Mouse (Mus musculus) MEL (cell line): ENCODE data around the gene Arl15. TPM values are rescaled to one million over a fixed set of nuclear protein-coding genes. Genes with fewer than 3 reads are reported as not detected.

Source experiments
- DNase-seq: peaks from one replicate; pipeline ENCODE4 v3.0.0; 2011; ENCODE audit warnings: low read depth, low spot score
- H3K27ac ChIP-seq: 2 replicates; pipeline ENCODE4 v1.5.1; 2012; ENCODE audit warnings: low read depth, mild to moderate bottlenecking, control low read depth, low read length, moderate library complexity; ENCODE audit not compliant: control insufficient read depth
- H3K27me3 ChIP-seq, 2 experiments: fragments of 150-350 bp in 1 of 2; sonication (generic) in 1 of 2; 2 replicates each; pipeline ENCODE4 v1.6.1; 2012; ENCODE audit warnings: low read length in 2 of 2, mild to moderate bottlenecking in 2 of 2, improper control_type of control experiment in 1 of 2, moderate library complexity in 1 of 2; ENCODE audit not compliant: insufficient read depth in 2 of 2, control insufficient read depth in 1 of 2
- H3K36me3 ChIP-seq, 2 experiments: 2 replicates each; pipeline ENCODE4 v1.6.1; 2012 to 2014; ENCODE audit warnings: low read length in 2 of 2, improper control_type of control experiment in 1 of 2, inconsistent platforms in 1 of 2, mild to moderate bottlenecking in 1 of 2; ENCODE audit not compliant: insufficient read depth in 2 of 2, control insufficient read depth in 1 of 2
- H3K4me1 ChIP-seq, 2 experiments: fragments of 150-350 bp in 1 of 2; sonication (generic) in 1 of 2; 2 replicates each; pipeline ENCODE4 v1.6.1; 2012; ENCODE audit warnings: low read length in 2 of 2, improper control_type of control experiment in 1 of 2, mild to moderate bottlenecking in 1 of 2; ENCODE audit not compliant: insufficient read depth in 2 of 2, control insufficient read depth in 1 of 2
- H3K4me3 ChIP-seq, 2 experiments: fragments of 150-350 bp in 1 of 2; sonication (generic) in 1 of 2; 2 replicates each; pipeline ENCODE4 v1.5.1; 2012; ENCODE audit warnings: low read depth in 2 of 2, low read length in 2 of 2, mild to moderate bottlenecking in 2 of 2, moderate library complexity in 2 of 2, control low read depth in 1 of 2, improper control_type of control experiment in 1 of 2; ENCODE audit not compliant: control insufficient read depth in 1 of 2, insufficient read depth in 1 of 2
- H3K79me2 ChIP-seq: 2 replicates; pipeline ENCODE4 v1.6.1; 2012; ENCODE audit warnings: mild to moderate bottlenecking, low read length, moderate library complexity; ENCODE audit not compliant: control insufficient read depth, poor library complexity, insufficient read depth
- H3K9ac ChIP-seq: 2 replicates; pipeline ENCODE4 v1.6.1; 2012; ENCODE audit warnings: low read depth, mild to moderate bottlenecking, control low read depth, low read length, moderate library complexity; ENCODE audit not compliant: control insufficient read depth, poor library complexity, severe bottlenecking
- H3K9me3 ChIP-seq: fragments of 150-350 bp; sonication (generic); replicated peaks from 2 replicates; pipeline ENCODE4 v1.6.1; 2012; ENCODE audit warnings: mild to moderate bottlenecking, low read length, improper control_type of control experiment, moderate library complexity; ENCODE audit not compliant: insufficient read depth
- CHD1 ChIP-seq: IDR thresholded peaks from 2 replicates; pipeline ENCODE4 v1.6.1; 2012; ENCODE audit warnings: low read depth, mild to moderate bottlenecking, inconsistent platforms, low read length, improper control_type of control experiment
- CHD2 ChIP-seq: IDR thresholded peaks from 2 replicates; pipeline ENCODE4 v1.6.1; 2011; ENCODE audit warnings: low read length, improper control_type of control experiment
- E2F4 ChIP-seq: IDR thresholded peaks from 2 replicates; pipeline ENCODE4 v1.6.1; 2011; ENCODE audit warnings: low read depth, low read length, improper control_type of control experiment, borderline replicate concordance
- EP300 ChIP-seq, 2 experiments: IDR thresholded peaks; 2 replicates each; pipeline ENCODE4 v1.6.1; 2011; ENCODE audit warnings: improper control_type of control experiment in 2 of 2, low read length in 2 of 2, low read depth in 1 of 2, mild to moderate bottlenecking in 1 of 2
- ETS1 ChIP-seq: IDR thresholded peaks from 2 replicates; pipeline ENCODE4 v1.6.1; 2012; ENCODE audit warnings: low read depth, mild to moderate bottlenecking, inconsistent platforms, low read length, improper control_type of control experiment, moderate library complexity
- GABPA ChIP-seq: IDR thresholded peaks from 2 replicates; pipeline ENCODE4 v1.6.1; 2012; ENCODE audit warnings: low read depth, mild to moderate bottlenecking, inconsistent platforms, low read length, improper control_type of control experiment, moderate library complexity
- KAT2A ChIP-seq: conservative IDR thresholded peaks from 2 replicates; pipeline ENCODE4 v1.6.1; 2012; ENCODE audit warnings: low read depth, low read length, improper control_type of control experiment, inconsistent platforms
- MAFK ChIP-seq: IDR thresholded peaks from 2 replicates; pipeline ENCODE4 v1.6.1; 2011; ENCODE audit warnings: low read depth, mild to moderate bottlenecking, low read length, improper control_type of control experiment, borderline replicate concordance
- POLR2A ChIP-seq, 2 experiments: IDR thresholded peaks; 2 replicates each; pipeline ENCODE4 v1.6.1; 2011 to 2012; ENCODE audit warnings: low read length in 2 of 2, mild to moderate bottlenecking in 2 of 2, control low read depth in 1 of 2, improper control_type of control experiment in 1 of 2, low read depth in 1 of 2, moderate library complexity in 1 of 2; ENCODE audit not compliant: control insufficient read depth in 1 of 2, insufficient read depth in 1 of 2, poor library complexity in 1 of 2
- RAD21 ChIP-seq: IDR thresholded peaks from 2 replicates; pipeline ENCODE4 v1.6.1; 2011; ENCODE audit warnings: mild to moderate bottlenecking, low read depth, low read length, improper control_type of control experiment
- TAL1 ChIP-seq: IDR thresholded peaks from 2 replicates; pipeline ENCODE4 v1.6.1; 2012; ENCODE audit warnings: mild to moderate bottlenecking, inconsistent platforms, low read length, moderate library complexity, mixed read lengths
- TBP ChIP-seq: IDR thresholded peaks from 2 replicates; pipeline ENCODE4 v1.8.0; 2011; ENCODE audit warnings: low read depth, low read length, improper control_type of control experiment
- TCF12 ChIP-seq: IDR thresholded peaks from 2 replicates; pipeline ENCODE4 v1.6.1; 2014; ENCODE audit warnings: low read depth, mild to moderate bottlenecking, inconsistent platforms, low read length, improper control_type of control experiment, moderate library complexity
- USF2 ChIP-seq, 2 experiments: IDR thresholded peaks; 2 replicates each; pipeline ENCODE4 v1.6.1; 2011 to 2012; ENCODE audit warnings: improper control_type of control experiment in 2 of 2, low read length in 2 of 2, borderline replicate concordance in 1 of 2, inconsistent platforms in 1 of 2, low read depth in 1 of 2, mild to moderate bottlenecking in 1 of 2; ENCODE audit not compliant: insufficient read depth in 1 of 2
- ZKSCAN1 ChIP-seq: IDR thresholded peaks from 2 replicates; pipeline ENCODE4 v1.6.1; 2012; ENCODE audit warnings: low read depth, mild to moderate bottlenecking, inconsistent platforms, low read length, improper control_type of control experiment, moderate library complexity
- ZMIZ1 ChIP-seq: IDR thresholded peaks from 2 replicates; pipeline ENCODE4 v1.6.1; 2012; ENCODE audit warnings: low read depth, mild to moderate bottlenecking, inconsistent platforms, low read length, improper control_type of control experiment, moderate library complexity
- polyA plus RNA-seq, 2 experiments: library from polyadenylated mRNA; stranded (reverse) in 1 of 2; unstranded in 1 of 2; fragments of >175 nt in 1 of 2; fragments of >200 nt in 1 of 2; gene quantifications; 2 replicates each; pipeline versions ENCODE4 v1.2.1 to v1.2.4; 2012; ENCODE audit warnings: low replicate concordance in 2 of 2, low read depth in 1 of 2; ENCODE audit not compliant: insufficient read length in 2 of 2, insufficient read depth in 1 of 2, missing spikeins in 1 of 2
- total RNA-seq: library from RNA; depleted of rRNA; stranded (reverse); fragments of 300-350 nt; gene quantifications from 2 replicates; pipeline ENCODE4 v1.2.3, GENCODE M21; 2012

Arl15 gene
- total and polyA plus RNA-seq, 3 experiments = 3.6 to 5.8 TPM; not detected in 1

- DNase-seq = peak; percentile 71
- H3K27ac ChIP-seq = peak overlapping the region; percentile 38
- peaks cover 0 to 29% of the 10 kb centered on the region in 2 experiments; a peak in 2 of 4 replicates for H3K36me3 ChIP-seq
- no peak overlapping the region for H3K4me3 ChIP-seq
- H3K4me1 ChIP-seq = peaks cover 17 to 30% of the 10 kb centered on the region in 2 experiments
- no peak overlapping the region; the same call in 1 of the 2 replicates for H3K9ac ChIP-seq
- no peaks in the 10 kb centered on the region for H3K9me3 ChIP-seq
- 0 out of 4 replicates have a peak, but pooled peaks of 1 of the 2 experiments have one; percentile 19 for TF ChIP-seq POLR2A (IDR thresholded peaks at IDR 0.05; ENCODE audit: control insufficient read depth in 1 of 2, insufficient read depth in 1 of 2, low read depth in 1 of 2, low read length in 2 of 2, poor library complexity in 1 of 2)
- no peak for TF ChIP-seq ZKSCAN1
- TF ChIP-seq USF2 (IDR thresholded peaks at IDR 0.05; ENCODE audit: borderline replicate concordance in 1 of 2, insufficient read depth in 1 of 2, low read depth in 1 of 2, low read length in 2 of 2) = no peak
- TF ChIP-seq TBP = peak; percentile 65
- TF ChIP-seq TAL1 = no peak
- no peak for TF ChIP-seq MAFK
- TF ChIP-seq GABPA = no peak
- TF ChIP-seq ZMIZ1 = no peak
- TF ChIP-seq ETS1 = peak; percentile 37; the same call in 1 of the 2 replicates
- peak; percentile 43 to 59; a peak in 2 of 4 replicates for TF ChIP-seq EP300 (IDR thresholded peaks at IDR 0.05; ENCODE audit: low read depth in 1 of 2, low read length in 2 of 2)
- no peaks in the 10 kb centered on the region for H3K27me3 ChIP-seq
- no peaks in the 10 kb centered on the region for H3K79me2 ChIP-seq
Measured at GRCm38 (mm10) chr13:113830805-113831204, 36.5 kb downstream of the Arl15 start.

GRCm38 (mm10) chr13:113832947-113833346, 38.6 kb downstream of the Arl15 start:
- Histone ChIP-seq H3K79me2 (no peaks in the 10 kb centered on the region), H3K4me3 (no peak overlapping the region), H3K27me3 (no peaks in the 10 kb centered on the region), H3K9ac (no peak overlapping the region), H3K4me1 (peaks cover 17 to 30% of the 10 kb centered on the region in 2 experiments), H3K27ac (no peak overlapping the region), H3K36me3 (peaks cover 0 to 29% of the 10 kb centered on the region in 2 experiments; a peak in 2 of 4 replicates), H3K9me3 (no peaks in the 10 kb centered on the region)
- DNase-seq = no peak
- TF ChIP-seq RAD21 (no peak), CHD1 (no peak), E2F4 (no peak), TCF12 (no peak), CHD2 (no peak), KAT2A (no peak), ETS1 (no peak), POLR2A (IDR thresholded peaks at IDR 0.05; ENCODE audit: control insufficient read depth in 1 of 2, insufficient read depth in 1 of 2, low read depth in 1 of 2, low read length in 2 of 2, poor library complexity in 1 of 2) (no peak)
